Mouse (Mus musculus) heart, postnatal 25 days (tissue): ENCODE results near the gene Rcan3. TPM values are rescaled to one million over a fixed set of nuclear protein-coding genes. Genes with fewer than 3 reads are reported as not detected.

ENCODE experiments used
- DNase-seq: peaks from one replicate; pipeline ENCODE4 v3.0.0; 2022; ENCODE audit warnings: low spot score
- intact Hi-C: fragments of 180-260 bp; cut with DNase I; formaldehyde crosslinking; loops from one replicate; pipeline ENCODE4 v1.15.1; 2025
- total RNA-seq, 2 experiments: library from RNA; stranded (reverse); gene quantifications; 2 replicates each; pipeline ENCODE4 v1.2.3; 2021

Rcan3 gene
- total RNA-seq = 10 to 100 TPM in 1 of 2 experiments, 1 to 10 TPM in 1; 9.7 to 11.5 TPM

DNA sequence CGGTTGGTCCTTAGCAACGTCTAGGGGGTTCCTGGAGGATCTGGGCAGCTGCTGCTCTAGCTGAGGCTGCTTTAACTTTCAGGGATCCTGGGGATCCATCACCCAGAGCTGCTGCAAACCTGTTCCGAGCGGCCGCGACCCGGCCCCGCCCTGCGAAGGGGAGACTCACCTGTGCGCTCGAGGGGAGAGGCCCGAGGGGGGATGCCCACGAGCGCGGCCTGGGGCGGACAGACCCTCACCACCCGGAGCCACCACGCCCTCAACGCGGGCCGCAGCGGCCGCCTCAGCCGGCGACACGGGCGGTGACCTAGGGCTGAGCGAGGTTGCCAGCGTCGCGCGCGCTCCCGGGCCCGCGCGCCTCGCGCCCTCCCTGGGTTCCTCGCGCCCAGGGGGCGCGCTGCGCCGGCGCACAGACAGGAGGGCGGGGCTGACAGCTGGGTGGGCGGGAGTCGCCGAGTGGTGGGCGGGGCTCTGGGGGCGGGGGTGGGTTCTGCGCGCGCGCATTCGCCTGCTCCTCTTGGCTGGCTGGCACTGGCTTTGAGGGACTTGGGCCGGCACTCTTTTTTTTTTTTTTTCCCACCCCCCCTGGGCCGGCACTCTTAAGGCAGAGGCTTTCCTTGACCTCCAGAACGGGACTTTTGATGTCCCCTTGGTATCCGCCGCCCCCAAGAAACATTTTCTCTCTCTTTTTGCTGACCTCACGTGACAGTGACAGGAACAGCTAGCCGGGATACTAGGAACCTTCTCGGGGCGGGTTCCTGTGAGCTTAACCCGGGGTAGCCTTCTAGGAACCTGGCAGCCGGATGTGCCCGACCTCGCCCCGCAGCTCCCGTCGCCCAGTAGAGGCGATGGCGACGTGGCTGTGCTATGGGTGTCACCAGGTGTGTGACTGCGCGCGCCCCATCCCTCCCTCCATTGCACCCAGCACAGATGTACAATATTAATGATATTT, at the start of gene Rcan3:
Rcan3 (minus strand) TSS at position 411 of the 952 bp plus-strand sequence.
- peak; percentile 60 for DNase-seq
- intact Hi-C loops = loop anchor here (2.0 kb wide), 1 partner anchor 61 kb away; the partner anchor contains the start of genes Nipal3 and Stpg1

DNA sequence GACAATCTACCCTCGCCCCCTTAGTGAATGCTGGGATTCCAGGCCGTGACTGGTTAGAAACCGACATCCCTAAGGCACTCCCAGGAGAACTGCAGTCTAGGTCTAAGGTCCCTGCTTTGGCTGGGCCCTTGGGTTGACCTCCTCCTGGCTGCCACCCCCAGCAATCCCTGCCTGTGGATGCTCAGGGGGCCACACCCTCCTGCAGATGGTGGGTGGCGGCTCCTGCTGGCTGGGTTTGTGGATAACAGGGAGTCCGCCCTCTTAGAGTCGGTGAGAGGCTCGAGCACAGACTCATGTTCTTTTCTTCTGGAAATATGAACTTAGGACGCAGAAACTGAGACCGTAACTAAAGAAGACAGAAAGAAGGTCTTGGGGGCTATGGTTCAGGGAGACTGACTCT, 46.7 kb upstream of the Rcan3 start:
- no peak for DNase-seq
- intact Hi-C loops = no loop called here

DNA sequence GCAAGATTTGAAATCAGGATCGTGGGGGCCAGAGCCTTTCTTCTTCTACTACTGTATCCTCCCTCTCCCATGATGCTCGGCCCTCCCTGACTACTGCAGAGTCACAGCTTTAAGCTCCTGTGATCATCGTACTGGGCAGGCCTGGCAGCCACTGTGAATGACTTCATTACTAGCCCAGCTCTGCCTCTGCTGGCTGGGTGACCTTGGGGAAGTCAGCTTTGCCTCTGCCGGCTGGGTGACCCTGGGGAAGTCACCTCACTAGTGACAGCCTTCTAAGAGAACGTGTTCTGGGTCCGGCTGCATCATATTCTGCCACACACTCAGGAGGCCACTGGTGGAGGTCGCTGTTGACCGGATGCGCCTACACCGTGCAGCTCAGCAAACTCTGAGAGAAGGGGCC, 44.2 kb upstream of the Rcan3 start:
- intact Hi-C loops = no loop called here
- DNase-seq = no peak

DNA sequence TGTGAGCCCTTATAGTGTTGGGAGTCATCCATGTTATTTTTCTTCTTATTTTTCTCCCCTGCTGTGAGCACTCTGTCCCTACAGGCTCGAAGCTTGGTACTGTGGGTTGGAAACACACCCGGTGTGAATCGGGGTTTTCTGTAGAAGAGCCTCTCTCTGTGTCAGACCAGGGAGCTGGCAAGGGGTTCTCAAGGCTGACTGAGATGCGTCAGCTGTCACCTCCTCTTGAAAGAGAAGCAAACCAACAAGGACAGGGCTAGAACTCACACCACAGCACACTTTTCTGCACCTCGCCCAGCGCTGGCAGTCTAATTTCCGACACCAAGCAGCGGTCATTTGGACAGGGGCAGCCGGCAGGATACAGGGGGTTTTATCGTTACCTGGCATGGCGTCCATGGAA, 29.8 kb upstream of the Rcan3 start:
- intact Hi-C loops = no loop called here

DNA sequence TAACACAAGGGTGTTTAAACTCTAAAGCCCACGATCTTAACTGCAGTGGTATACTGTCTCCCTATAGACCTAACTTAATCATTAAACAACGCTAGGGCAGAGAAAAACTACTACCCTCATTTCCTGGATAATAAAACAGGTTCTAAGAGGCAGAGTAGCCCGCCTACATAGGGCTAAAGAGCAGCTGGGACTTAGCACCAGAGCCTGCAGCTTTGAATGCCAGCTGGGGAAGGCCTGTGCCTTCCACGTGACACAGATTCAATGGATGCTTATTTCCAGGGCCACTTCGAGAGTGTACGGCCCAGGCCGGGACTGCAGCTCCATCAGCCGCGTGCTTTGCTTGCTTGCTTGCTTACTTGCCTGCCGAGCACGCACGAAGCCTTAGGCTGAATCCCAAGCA, 19.9 kb upstream of the Rcan3 start:
- DNase-seq = no peak
- intact Hi-C loops = no loop called here

More for the DNA sequence above, 29.8 kb upstream of the Rcan3 start:
- DNase-seq = no peak

DNA sequence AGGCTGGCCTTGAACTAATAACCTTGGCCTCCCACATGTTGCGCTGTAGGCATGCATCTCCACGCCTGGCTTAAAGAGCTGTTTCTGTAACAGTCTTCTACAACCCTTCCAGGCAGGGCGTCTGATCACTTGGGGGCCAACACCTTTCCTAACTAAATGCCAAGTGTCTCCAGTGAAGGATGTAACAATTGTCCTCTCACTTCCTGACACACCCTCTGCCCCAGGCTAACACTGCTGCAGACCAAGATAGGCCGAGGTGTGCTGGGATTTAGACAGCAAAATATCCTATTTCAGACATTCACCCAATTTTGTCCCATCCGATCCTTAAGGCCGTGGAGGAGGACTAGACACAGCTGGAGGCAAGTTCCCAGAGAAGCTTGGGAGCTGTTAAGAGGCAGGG, 19.5 kb upstream of the Rcan3 start:
- DNase-seq = no peak
- intact Hi-C loops = no loop called here

DNA sequence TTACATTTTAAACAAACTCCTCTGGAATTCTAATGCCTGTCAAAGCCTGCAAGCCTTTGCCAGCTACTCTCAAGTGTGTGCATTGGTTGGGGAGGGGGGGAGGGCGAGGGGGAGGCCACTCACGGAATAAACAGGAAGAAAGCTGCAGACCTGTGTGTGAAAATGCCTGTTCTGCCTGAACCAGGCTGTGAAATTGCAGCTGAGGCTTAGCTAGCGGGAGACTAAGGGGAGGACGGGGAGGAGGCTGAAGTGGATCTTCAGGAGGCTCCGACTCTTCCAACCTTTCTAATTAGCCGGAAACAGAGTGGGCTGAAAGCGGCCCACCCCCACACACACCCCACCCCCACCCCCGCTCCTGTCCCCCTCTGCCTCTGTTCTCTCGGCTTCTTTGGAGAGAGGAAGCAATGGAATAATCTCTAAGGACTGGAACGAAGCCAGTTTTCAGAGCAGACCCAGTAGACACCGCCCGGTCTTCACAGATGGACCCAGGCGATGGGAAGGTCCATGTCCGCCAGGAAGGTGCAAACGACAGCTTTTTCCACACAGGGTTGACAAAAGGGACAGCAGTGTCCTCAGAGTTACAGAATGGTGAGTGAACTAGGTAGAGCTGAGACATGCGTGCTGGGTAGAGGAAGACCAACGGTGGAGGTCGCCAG, 17.8 kb upstream of the Rcan3 start:
- intact Hi-C loops = no loop called here
- DNase-seq = no peak

DNA sequence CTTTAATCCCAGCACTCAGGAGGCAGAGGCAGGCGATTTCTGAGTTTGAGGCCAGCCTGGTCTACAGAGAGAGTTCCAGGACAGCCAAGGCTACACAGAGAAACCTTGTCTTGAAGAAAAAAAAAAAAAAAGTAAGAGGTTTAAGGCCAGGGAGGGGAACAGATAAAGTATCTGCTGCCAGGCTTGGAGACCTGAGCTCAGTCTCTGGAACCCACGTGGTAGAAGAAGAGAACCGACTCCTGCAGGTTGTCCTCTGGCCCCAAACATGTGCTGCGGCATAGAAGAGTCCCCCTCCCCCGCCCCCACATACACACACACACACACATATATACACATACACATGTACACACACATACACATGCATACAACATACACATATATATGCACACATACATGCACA, 8.8 kb upstream of the Rcan3 start:
- no peak for DNase-seq
- intact Hi-C loops = no loop called here

DNA sequence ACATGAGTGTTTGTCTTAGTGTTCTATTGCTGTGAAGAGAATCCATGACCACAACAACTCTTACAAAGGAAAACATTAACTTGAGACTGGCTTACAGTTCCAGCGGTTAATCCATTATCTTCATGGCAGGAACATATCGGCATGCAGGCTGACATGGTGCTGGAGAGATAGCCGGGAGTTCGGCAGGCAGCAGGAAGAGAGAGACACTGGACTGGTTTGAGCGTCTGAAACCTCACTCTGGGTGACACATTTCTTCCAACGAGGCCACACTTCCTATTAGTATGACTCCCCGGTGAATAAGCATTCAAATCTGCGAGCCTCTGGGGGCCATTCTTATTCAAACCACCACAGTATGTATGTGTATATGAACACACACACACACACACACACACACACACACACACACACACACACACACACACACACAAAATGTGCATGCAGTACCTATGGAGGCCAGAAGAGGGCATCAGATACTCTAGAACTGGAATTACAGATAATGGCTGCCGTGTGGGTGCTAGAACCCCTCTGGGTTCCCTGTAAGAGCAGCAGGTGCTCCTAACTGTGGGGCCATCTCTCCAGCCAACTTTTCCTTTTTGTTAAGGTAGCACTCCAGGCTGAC, 6.4 kb upstream of the Rcan3 start:
- intact Hi-C loops = no loop called here
- no peak for DNase-seq

DNA sequence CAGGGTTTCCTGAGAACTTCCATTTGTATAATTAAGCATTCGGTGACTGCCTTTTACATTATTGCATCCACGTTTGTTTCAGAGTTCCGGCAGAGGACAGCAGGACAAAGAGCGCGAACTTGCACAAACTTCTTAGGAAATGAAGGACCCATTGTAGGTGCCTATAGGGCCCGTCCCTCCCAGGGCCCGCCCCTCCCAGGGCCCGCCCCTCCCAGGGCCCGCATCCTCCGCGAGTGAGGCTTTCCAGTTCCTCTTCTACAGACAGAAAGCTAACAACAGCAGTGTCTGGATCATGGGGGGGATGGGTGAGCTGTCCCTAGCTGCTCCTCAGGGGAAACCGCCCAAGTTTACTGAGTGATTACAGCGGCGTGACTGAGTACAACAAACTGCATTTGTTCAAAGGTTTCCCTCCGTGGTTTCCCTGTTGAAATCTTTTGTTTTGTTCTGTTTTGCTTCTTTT, 5.6 kb upstream of the Rcan3 start:
- intact Hi-C loops = no loop called here
- no peak for DNase-seq

DNA sequence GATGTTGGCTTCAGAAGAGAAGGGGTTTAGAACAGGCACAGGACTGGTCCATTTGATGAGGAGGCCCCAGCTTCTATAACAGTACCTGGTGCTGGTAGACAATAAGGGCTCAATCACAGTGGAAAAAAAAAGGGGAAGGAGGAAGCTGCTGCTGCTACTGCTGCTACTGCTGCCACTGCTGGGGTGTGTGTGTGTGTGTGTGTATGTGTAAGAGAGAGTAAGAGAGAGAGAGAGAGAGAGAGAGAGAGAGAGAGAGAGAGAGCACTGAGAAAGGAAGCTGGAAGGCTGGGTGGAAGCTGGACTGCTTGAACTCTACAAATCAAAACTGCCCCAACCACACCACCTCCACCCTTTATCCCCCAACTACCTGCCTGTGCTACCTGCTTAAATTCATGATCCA, 4.3 kb upstream of the Rcan3 start:
- intact Hi-C loops = no loop called here

DNA sequence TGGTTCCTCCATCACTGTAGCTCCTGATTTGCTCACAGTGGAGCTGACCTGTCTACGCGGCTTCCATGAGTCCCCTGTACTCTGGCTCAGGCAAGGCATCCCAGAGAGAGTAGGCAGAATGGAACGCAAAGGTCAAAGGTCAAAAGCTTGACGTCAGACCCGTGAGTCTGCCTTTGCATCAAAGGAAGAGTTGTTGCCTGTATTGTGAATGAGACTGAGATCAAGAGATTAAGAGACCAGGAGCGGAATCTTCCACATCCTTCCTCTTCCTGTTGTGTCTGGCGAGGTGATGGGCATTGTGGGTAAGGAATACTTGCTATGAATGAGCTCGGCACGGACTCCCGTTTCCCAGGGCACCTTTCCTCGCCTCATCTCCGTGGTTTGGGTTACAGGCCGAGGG, 2.6 kb upstream of the Rcan3 start:
- intact Hi-C loops = no loop called here
- DNase-seq = no peak

More for the DNA sequence above, 4.3 kb upstream of the Rcan3 start:
- DNase-seq = no peak

DNA sequence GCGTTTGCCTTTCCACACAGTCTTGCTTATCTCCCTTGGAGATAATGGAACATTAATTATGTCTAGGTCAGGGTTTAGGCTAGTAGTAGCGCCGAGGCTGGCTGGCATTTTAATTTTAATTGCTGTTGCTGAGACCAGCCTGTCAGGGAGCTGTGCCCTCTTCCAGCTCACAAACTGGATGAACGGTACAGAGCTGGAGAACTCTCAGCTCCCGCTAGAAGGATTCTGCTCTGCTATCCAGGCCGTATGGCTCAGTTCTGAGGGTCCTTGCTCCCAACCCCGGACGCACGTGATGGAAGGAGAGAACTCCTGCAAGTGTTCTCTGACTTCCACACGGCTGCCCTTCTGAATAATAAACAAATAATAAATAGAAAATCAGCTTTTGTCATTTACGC, 739 bp upstream of the Rcan3 start:
- DNase-seq = no peak
- intact Hi-C loops = loop anchor here (2.0 kb wide), 1 partner anchor 60 kb away; the partner anchor contains the start of genes Nipal3 and Stpg1

DNA sequence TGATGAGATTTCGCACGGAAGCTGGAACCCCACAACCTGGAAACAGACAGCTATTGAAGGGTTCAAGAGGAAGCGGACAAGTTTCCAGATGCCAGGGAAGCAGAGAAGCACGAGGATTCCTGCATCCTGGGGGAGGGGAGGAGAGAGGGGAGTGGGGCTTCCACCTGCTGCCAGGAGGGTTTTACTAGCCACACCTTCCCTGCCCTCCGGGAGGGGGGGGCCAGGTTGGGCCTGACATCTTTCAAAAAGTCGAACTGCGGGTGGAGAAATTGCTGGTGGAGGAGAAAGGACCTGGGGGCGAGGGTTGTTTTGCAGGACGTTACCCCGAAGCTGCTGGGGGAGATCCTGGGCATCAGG, 589 bp downstream of the Rcan3 start:
- intact Hi-C loops = no loop called here
- DNase-seq = no peak

DNA sequence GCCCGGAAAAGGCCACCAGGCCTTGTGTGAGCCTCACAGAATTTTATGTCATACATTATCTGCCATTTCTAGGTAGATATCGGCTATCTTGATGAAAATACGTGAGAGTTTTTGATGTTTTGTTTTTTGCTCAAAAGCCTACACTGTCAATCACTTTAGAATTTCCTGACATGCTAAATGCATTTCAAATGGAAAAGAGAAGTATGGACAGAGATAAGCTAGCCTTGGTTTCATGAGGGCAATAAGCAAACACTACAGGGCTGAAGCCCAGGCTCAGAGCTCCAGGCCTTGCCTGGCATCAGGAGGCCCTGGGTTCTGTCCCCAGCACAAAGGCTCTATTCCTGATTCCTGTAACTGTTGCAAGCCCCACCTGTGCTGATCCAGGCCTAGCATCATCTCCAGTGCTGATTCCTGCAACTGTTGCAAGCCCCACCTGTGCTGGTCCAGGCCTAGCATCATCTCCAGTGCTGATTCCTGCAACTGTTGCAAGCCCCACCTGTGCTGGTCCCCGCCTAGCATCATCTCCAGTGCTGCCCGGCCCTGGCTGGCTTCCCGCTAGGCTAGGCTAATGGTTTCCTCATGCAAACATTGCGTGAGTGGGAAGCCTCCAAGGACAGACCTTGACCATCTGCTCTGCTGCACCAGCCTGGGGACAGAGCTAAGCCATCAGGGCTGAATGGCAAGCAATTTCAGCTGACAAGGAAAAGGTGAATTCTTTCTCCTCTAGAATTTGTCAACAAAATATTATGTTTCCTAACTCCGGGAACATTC, 3.5 kb downstream of the Rcan3 start:
- DNase-seq = no peak
- intact Hi-C loops = no loop called here

DNA sequence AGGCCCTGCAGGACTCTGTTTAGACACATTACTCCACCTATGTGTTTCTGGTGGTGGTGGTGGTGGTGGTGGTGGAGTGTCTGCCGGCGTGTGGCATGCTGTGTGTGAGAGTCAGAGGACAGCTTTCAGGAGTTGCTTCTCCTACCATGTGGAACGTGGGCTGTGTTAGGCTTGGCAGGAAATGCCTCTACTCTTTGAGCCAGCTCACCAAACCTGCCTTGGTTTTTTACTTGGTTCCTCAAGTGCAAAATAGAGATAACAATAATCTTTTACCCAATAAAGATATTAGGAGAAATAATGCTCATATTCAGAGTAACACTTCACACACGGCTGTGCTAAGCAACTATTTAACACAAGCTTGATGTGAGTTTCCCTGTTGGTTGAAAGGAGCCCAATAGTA, 4.3 kb downstream of the Rcan3 start:
- DNase-seq = no peak
- intact Hi-C loops = no loop called here

DNA sequence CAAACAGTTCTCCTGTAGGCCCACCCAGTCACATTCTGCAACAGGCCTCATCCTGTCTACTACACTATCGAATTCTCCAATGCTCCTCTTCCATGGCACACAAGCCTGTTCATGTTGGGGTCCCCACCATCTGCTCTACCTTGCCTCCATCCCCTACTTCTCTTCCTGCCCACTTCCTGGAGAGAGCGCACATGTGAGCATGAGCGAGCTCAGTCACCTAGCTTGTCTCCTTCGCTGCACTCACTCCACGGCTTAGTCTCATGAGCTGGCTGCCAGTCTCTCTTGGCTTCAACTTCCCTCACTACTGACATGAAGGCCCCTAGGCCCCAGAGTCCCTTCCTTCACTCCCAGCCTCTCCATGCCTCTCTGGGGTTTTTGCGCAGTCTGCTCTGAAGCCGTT, 7.1 kb downstream of the Rcan3 start:
- intact Hi-C loops = no loop called here
- no peak for DNase-seq

DNA sequence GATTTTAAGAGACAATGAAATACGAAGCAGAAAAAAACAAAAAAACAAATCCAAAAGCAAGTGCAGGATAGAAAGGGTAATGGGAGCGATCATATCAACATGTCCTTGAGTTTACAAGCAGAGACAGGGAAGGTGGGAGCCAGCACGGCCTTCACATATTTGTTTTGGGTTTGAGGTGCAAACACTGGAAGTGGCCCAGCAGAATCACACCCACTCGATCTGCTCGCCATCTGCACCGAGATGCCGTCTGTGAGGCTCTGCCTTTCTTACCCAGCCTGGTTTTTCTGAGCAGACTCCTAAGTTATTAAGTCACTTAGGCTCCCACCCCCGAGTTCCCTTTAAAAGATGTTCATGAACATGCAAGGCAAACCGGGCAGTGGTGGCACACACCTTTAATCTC, 8.0 kb downstream of the Rcan3 start:
- intact Hi-C loops = no loop called here
- DNase-seq = no peak

DNA sequence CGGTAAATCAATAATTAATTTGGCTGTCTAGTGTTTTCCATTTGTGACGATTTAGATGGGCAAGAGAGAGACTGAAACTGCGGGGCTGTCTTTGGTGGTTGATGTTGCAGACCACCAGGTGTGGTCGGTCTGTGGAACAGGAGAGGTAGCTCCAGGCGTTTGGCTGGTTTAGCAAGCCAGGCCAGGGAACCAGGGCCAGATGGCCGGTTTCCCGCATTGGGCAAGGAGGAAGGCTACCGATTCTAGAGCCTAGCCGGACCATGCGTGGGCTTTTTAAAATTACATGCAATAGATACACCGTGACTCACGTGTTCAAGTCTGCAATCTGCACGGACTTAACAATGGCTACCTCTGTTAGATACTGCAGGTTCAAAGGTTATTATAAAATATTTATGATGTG, 12.7 kb downstream of the Rcan3 start:
- intact Hi-C loops = no loop called here
- DNase-seq = no peak

DNA sequence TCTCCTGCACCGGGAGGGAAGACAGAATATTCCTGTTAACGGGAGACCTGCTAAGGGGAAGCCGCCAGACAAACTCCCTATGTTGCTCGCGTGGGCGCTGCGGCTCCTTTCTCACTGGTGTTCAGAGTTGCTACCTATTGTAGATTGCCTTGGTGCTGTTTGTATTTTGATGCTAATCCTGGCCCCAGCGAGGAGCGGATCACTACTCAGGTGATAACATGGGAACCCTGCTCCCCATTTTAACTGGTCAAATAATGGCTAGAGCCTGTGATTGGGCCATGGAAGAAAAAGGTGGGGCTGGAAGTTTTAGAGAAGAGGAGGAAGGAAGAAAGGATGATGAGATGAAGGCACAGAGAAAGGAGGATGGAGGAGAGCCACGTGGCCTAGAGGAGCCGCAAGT, 13.2 kb downstream of the Rcan3 start:
- DNase-seq = no peak
- intact Hi-C loops = no loop called here
